Mouse (Mus musculus): ENCODE measurements around the gene Tmem160. TPM values are rescaled to one million over a fixed set of nuclear protein-coding genes. Genes with fewer than 3 reads are reported as not detected.

Tmem160 gene
- polyA plus RNA-seq, 1 experiment from 2014 or later: 75.6 TPM

DNA sequence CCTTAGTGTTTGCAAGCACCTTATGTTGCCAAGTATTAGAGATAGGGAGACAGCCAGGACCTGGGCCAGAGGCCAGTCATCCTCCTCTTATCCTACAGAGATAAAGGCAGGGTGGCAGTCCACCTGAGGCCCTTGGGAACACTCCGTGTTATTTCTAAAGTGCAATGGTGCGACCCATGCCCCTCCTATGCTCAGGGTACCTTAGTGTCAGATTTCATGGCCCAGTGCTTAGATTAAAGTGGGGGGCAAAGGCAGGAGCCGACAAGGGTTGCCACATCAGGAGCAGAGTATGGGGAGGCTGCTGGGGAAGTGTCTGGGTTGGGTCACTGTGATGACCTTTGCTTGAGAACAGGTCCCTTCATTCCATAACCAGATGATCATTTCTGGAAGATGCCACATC, 43.7 kb downstream of the Tmem160 start:
- H3K36me3 ChIP-seq: peaks cover 38% of the 10 kb centered on the region
- no peak overlapping the region for H3K27ac ChIP-seq (replicated peaks)
- H3K4me3 ChIP-seq: no peak overlapping the region
- no peaks in the 10 kb centered on the region for H3K27me3 ChIP-seq
- no peaks in the 10 kb centered on the region for H3K9me3 ChIP-seq
- no peak overlapping the region for H3K9ac ChIP-seq
- ATAC-seq (ENCODE audit: low FRiP score, low read depth): no peak
- no peaks in the 10 kb centered on the region; the same call in none of the 2 replicates for H3K4me1 ChIP-seq (replicated peaks)
- H3K4me2 ChIP-seq: no peak overlapping the region
- WGBS: 91% methylated on average over 3 of the region's 3 CpGs

GRCm38 (mm10) chr7:16499671-16500104, 47.1 kb downstream of the Tmem160 start:
- Histone ChIP-seq H3K4me3 (no peak overlapping the region), H3K9ac (no peak overlapping the region), H3K9me3 (no peaks in the 10 kb centered on the region), H3K27ac (replicated peaks) (no peak overlapping the region), H3K36me3 (peaks cover 64% of the 10 kb centered on the region), H3K4me1 (replicated peaks) (no peaks in the 10 kb centered on the region; the same call in 1 of the 2 replicates), H3K4me2 (no peak overlapping the region), H3K27me3 (no peaks in the 10 kb centered on the region)
- peak; percentile 71 for ATAC-seq (ENCODE audit: low FRiP score, low read depth)
- WGBS: 58% methylated on average over 6 of the region's 6 CpGs

DNA sequence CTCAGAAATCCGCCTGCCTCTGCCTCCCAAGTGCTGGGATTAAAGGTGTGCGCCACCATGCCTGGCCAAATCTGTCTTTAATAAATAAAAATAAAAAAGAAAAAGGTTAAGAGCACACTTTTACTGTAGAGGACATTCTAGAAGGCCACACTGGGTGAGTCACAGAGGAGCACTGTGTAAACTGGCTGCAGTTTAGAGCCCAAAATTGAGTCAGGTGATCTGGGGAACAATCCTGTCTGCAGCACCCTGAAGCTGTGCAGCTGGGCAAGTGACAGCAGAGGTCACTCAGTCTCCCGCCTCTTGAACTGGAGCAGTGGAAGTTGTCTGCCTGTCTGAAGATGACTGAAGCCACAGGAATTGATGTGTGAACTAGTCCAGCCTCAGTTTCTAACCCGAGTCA, 49.0 kb downstream of the Tmem160 start:
- H3K4me3 ChIP-seq: no peak overlapping the region
- no peaks in the 10 kb centered on the region for H3K9me3 ChIP-seq
- H3K4me2 ChIP-seq: no peak overlapping the region
- H3K27ac ChIP-seq (replicated peaks): no peak overlapping the region
- no peak overlapping the region for H3K9ac ChIP-seq
- H3K36me3 ChIP-seq: peaks cover 60% of the 10 kb centered on the region
- H3K4me1 ChIP-seq (replicated peaks): no peaks in the 10 kb centered on the region; the same call in none of the 2 replicates
- no peaks in the 10 kb centered on the region for H3K27me3 ChIP-seq
- WGBS: 96% methylated on average over 4 of the region's 4 CpGs
- no peak for ATAC-seq (ENCODE audit: low FRiP score, low read depth)

- Histone ChIP-seq H3K27ac (replicated peaks) (no peak overlapping the region), H3K27me3 (no peaks in the 10 kb centered on the region), H3K9ac (no peak overlapping the region), H3K4me1 (replicated peaks) (no peaks in the 10 kb centered on the region; the same call in none of the 2 replicates), H3K4me3 (no peak overlapping the region), H3K9me3 (no peaks in the 10 kb centered on the region), H3K36me3 (peaks cover 47% of the 10 kb centered on the region), H3K4me2 (no peak overlapping the region)
- ATAC-seq (ENCODE audit: low FRiP score, low read depth): no peak
- 51% methylated on average over 2 of the region's 2 CpGs for WGBS
These were observed 52.1 kb downstream of the Tmem160 start for GRCm38 (mm10) chr7:16504573-16505225.

Other genes starting within 250 kb of the Tmem160 start
- 10.9 and 11.1 TPM in 2 replicates for gene Dhx34, start 230.7 kb upstream of the Tmem160 start, polyA plus RNA-seq (2015; fragmentation: Nextera tagmentation; extraction: Ambion mirVana)
- gene C5ar2, start 208.6 kb upstream of the Tmem160 start, polyA plus RNA-seq (2015; fragmentation: Nextera tagmentation; extraction: Ambion mirVana): 0.10 and 0.14 TPM in 2 replicates
- 2.2 and 2.7 TPM in 2 replicates for gene C5ar1, start 193.2 kb upstream of the Tmem160 start, polyA plus RNA-seq (2015; fragmentation: Nextera tagmentation; extraction: Ambion mirVana)
- 52.2 and 58.4 TPM in 2 replicates for gene Inafm1, start 179.2 kb upstream of the Tmem160 start, polyA plus RNA-seq (2015; fragmentation: Nextera tagmentation; extraction: Ambion mirVana)
- gene Ccdc9, start 166.0 kb upstream of the Tmem160 start, polyA plus RNA-seq (2015; fragmentation: Nextera tagmentation; extraction: Ambion mirVana): 29.3 and 29.6 TPM in 2 replicates
- 28.9 and 31.7 TPM in 2 replicates for gene Bbc3, start 144.4 kb upstream of the Tmem160 start, polyA plus RNA-seq (2015; fragmentation: Nextera tagmentation; extraction: Ambion mirVana)
- gene Sae1, start 65.0 kb upstream of the Tmem160 start, polyA plus RNA-seq (2015; fragmentation: Nextera tagmentation; extraction: Ambion mirVana): 251 and 261 TPM in 2 replicates
- gene Zc3h4, start 51.9 kb upstream of the Tmem160 start, polyA plus RNA-seq (2015; fragmentation: Nextera tagmentation; extraction: Ambion mirVana): 17.5 and 17.6 TPM in 2 replicates
- gene Npas1, start 24.9 kb downstream of the Tmem160 start, polyA plus RNA-seq (2015; fragmentation: Nextera tagmentation; extraction: Ambion mirVana): 4.4 and 5.0 TPM in 2 replicates
- 33.0 and 33.8 TPM in 2 replicates for gene Arhgap35, start 162.2 kb downstream of the Tmem160 start, polyA plus RNA-seq (2015; fragmentation: Nextera tagmentation; extraction: Ambion mirVana)
- not detected in 2 replicates for gene Ceacam15, start 222.9 kb downstream of the Tmem160 start, polyA plus RNA-seq (2015; fragmentation: Nextera tagmentation; extraction: Ambion mirVana)